Mouse (Mus musculus) heart, postnatal 0 days (tissue): ENCODE data around the gene Paxx.

Experiments used
- CTCF ChIP-seq: IDR thresholded peaks from 2 replicates; pipeline ENCODE4 v1.5.1; 2016; ENCODE audit warnings: antibody characterized with exemption, control low read depth, low read depth
- EP300 ChIP-seq: IDR thresholded peaks from 2 replicates; pipeline ENCODE4 v1.6.1; 2016; ENCODE audit warnings: antibody characterized with exemption, low read depth

DNA sequence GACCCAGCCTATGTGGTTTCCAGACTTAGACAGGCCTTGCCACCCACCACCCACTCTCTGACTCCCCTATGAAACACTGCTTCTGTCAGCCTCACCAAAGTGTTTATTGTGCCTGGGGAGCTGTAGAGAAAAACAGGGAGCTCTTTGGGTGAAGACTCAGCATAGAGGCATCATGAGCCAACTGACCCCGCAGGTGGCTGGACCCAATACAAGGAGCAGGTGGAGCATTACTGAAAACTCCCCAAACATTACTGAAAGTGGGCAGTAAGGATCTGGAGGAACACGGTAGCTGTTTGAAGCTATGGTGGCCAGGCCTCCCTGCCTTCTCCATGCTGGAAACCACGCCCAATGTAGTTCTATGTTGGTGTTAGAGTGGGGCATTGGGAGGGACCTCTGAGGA, 2.7 kb upstream of the Paxx start:
- TF ChIP-seq CTCF (no peak), EP300 (no peak)
